Mouse (Mus musculus) embryonic facial prominence, embryonic 10.5 days (tissue): ENCODE data around the gene Pigk. TPM values are rescaled to one million over a fixed set of nuclear protein-coding genes. Genes with fewer than 3 reads are reported as not detected.

Experiments
- DNase-seq: peaks from one replicate; pipeline ENCODE4 v3.0.0-alpha.2; 2017; ENCODE audit warnings: low spot score
- H3K27ac ChIP-seq: fragments of 300-500 bp; sonication (generic); replicated peaks from 2 replicates; pipeline ENCODE4 v1.5.1; 2016; ENCODE audit warnings: mild to moderate bottlenecking
- H3K27me3 ChIP-seq: fragments of 300-500 bp; sonication (generic); replicated peaks from 2 replicates; pipeline ENCODE4 v1.6.1; 2016; ENCODE audit warnings: low read depth, mild to moderate bottlenecking; ENCODE audit not compliant: poor library complexity, severe bottlenecking
- H3K36me3 ChIP-seq: fragments of 300-500 bp; sonication (generic); replicated peaks from 2 replicates; pipeline ENCODE4 v1.6.1; 2016; ENCODE audit warnings: mild to moderate bottlenecking, moderate library complexity
- H3K4me1 ChIP-seq: fragments of 300-500 bp; sonication (generic); 2 replicates; pipeline ENCODE4 v1.6.1; 2016
- H3K4me3 ChIP-seq: fragments of 300-500 bp; sonication (generic); 2 replicates; pipeline ENCODE4 v1.5.1; 2016; ENCODE audit warnings: mild to moderate bottlenecking, moderate library complexity
- H3K9me3 ChIP-seq: fragments of 300-500 bp; sonication (generic); 2 replicates; pipeline ENCODE4 v1.6.1; 2016; ENCODE audit warnings: mild to moderate bottlenecking
- WGBS: fragments of 180-500 bp; shearing (Covaris S2); methylation state at CpG from one replicate; pipeline ENCODE4 v1.1.7; 2016; 5-methylcytosine and 5-hydroxymethylcytosine counted together
- polyA plus RNA-seq: library from polyadenylated mRNA; unstranded; fragments of >200 nt; fragmentation: Nextera tagmentation; extraction: Ambion mirVana; gene quantifications from 2 replicates; pipeline ENCODE4 v1.2.1, GENCODE M21; 2016

Gene Pigk
- polyA plus RNA-seq, 1 experiment from 2014 or later = 34.1 TPM

DNA sequence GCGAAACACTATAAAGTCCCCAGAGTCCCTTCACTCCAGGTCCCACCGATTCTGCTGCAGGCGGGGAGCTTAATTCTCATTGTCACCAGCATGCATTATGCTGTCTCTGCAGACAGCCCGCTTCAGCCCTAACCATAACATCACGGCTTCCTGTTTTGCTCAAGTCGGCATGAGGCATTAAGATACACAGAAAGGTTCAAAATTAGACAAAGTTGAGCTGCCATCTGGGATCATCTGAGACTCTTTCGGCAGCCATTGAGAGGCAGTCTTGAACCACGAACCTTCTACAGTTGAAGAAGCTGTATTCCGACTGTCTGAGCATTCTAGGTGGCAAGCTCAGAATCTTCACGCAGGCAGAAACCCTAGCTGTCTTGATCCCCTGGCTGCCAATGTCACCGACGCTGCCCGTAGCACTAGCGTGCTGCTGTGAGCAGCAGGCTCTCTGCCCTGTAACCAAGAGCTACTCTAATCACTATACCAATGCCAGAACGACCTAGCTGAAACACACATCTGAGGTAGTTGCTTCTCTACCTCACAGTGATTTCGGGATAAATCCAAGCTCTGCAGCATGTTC lies 256.0 kb downstream of the Pigk start:
- H3K9me3 ChIP-seq = no peaks in the 10 kb centered on the region
- no peaks in the 10 kb centered on the region for H3K4me1 ChIP-seq
- H3K36me3 ChIP-seq = no peaks in the 10 kb centered on the region
- WGBS = 73% methylated on average over 16 of the region's 16 CpGs
- 0 out of 2 replicates have a peak, but pooled peaks cover 3% of the 10 kb centered on the region for H3K27me3 ChIP-seq
- H3K4me3 ChIP-seq = no peak overlapping the region
- DNase-seq = no peak
- H3K27ac ChIP-seq = no peak overlapping the region

- DNase-seq = no peak
- 82% methylated on average over 4 of the region's 4 CpGs for WGBS
- Histone ChIP-seq H3K27me3 (0 out of 2 replicates have a peak, but pooled peaks cover 3% of the 10 kb centered on the region), H3K4me1 (no peaks in the 10 kb centered on the region), H3K27ac (no peak overlapping the region), H3K4me3 (no peak overlapping the region), H3K9me3 (no peaks in the 10 kb centered on the region), H3K36me3 (no peaks in the 10 kb centered on the region)
Measured at GRCm38 (mm10) chr3:152971373-152971772, 257.5 kb downstream of the Pigk start.

DNA sequence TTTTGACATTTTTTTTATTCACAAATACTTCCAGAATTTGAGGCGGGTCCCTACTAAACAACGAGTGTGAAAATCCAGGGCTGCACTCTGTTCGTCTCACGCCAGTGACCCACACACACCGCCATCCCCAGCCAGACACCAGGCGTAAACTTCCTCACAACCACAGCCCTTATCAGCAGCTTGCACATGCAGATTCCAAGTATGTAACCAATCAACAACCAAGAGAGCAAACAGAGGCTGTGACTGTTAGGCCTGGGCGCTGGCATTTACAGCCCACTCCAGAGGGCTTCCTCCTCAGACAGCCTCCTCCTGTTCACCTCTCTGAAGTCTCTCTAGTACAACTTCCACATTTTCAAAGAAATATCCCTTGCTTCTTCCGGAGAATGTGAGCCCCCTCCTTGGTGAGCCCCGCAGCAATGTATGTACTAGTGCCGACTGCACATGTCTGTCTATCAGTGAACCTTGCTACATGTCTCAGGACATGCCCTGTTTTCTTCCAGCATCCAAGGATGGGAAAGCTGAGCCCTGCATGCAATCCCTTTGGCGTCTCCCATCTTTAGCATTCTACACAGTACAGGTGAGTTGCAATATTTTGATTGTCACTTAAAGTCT lies 265.7 kb downstream of the Pigk start:
- H3K36me3 ChIP-seq = no peaks in the 10 kb centered on the region
- H3K4me3 ChIP-seq = no peak overlapping the region
- H3K4me1 ChIP-seq = peaks cover 20% of the 10 kb centered on the region
- no peaks in the 10 kb centered on the region for H3K9me3 ChIP-seq
- no peak overlapping the region for H3K27ac ChIP-seq
- 68% methylated on average over 11 of the region's 11 CpGs for WGBS
- peaks cover 57% of the 10 kb centered on the region for H3K27me3 ChIP-seq
- no peak for DNase-seq

DNA sequence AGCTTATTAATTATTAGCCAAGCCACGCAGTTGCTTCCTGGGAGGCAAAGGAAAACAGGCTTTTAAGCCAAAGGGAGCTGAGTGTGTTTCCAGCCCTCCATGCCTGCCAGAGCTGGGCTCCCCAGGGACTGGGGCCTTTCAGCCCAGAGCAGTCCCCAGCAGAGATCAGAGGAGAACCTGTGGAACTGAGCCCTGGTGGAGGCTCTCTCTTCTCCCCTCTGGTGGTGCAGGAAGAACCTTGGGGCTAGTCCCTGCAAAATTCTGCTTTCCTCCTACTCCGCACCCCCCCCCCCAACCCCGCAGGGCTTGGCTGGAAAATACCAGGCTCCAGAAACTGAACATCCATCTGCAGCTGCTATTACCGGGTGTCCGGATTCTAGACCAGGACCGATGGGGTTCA lies 266.5 kb downstream of the Pigk start:
- peak overlapping the region; percentile 69 for H3K4me3 ChIP-seq
- no peaks in the 10 kb centered on the region for H3K36me3 ChIP-seq
- H3K9me3 ChIP-seq = no peaks in the 10 kb centered on the region
- peak; percentile 31 for DNase-seq
- H3K27me3 ChIP-seq = peaks cover 57% of the 10 kb centered on the region
- WGBS = 10% methylated on average over 6 of the region's 6 CpGs
- H3K4me1 ChIP-seq = peaks cover 20% of the 10 kb centered on the region
- H3K27ac ChIP-seq = no peak overlapping the region

GRCm38 (mm10) chr3:152980978-152981974 lies 267.4 kb downstream of the Pigk start:
- Histone ChIP-seq H3K27ac (peak overlapping the region; percentile 66), H3K36me3 (no peaks in the 10 kb centered on the region), H3K9me3 (no peaks in the 10 kb centered on the region), H3K27me3 (peaks cover 57% of the 10 kb centered on the region), H3K4me3 (peak overlapping the region; percentile 69), H3K4me1 (peaks cover 20% of the 10 kb centered on the region)
- WGBS = under 1% methylated on average over 47 of the region's 47 CpGs
- peak; percentile 64 for DNase-seq

DNA sequence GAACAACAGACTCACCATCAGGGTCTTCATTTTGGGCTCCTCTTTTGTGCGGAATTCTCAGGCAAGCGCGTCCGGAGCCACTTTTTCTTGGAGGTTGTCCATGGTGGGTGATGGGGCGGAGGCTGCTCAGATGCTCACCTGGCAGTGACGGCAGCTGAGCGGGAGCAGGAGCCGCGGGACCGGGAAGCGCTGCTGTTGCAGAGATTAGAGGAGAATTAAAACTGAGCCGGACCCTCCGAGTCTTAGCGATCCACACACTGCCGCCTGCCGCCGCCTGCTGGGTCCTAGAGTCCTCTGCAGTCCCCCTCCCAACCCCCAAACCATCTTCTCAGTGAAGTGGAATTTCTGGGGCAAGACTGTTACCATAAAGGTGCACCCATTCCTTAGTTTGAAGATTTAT lies 268.1 kb downstream of the Pigk start, which contains the start of gene St6galnac5:
Gene St6galnac5, minus strand, starts transcription at position 259 of the 400 bp plus-strand sequence.
- H3K36me3 ChIP-seq = no peaks in the 10 kb centered on the region
- H3K9me3 ChIP-seq = no peaks in the 10 kb centered on the region
- H3K27ac ChIP-seq = peak within 1 kb of the TSS; percentile 66
- DNase-seq = peak; percentile 70
- WGBS = under 1% methylated on average over 17 of the region's 17 CpGs
- H3K4me3 ChIP-seq = peak within 1 kb of the TSS; percentile 69
- H3K4me1 ChIP-seq = peaks cover 20% of the 10 kb centered on the region
- peaks cover 57% of the 10 kb centered on the region for H3K27me3 ChIP-seq

DNA sequence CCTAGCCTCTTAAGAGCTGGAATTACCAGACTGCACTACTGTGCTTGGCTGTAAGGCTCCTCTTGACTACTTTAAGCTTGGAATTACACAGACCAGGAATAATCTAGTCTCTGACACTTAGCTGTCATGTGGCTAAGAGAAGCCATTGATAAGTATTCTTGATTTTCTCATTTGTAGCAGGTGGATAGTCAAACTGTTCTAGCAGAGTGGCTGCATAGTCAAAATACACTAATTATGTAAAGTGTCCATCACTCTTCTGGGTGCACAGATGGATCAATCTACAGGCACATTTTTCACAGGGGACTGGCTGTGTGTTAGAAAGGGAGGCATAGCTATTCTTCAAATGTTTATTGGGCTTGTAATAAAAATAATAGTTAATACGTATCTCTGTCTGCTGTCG lies 276.9 kb downstream of the Pigk start:
- Histone ChIP-seq H3K9me3 (no peaks in the 10 kb centered on the region), H3K27ac (no peak overlapping the region), H3K36me3 (no peaks in the 10 kb centered on the region), H3K4me3 (no peak overlapping the region), H3K4me1 (no peaks in the 10 kb centered on the region), H3K27me3 (no peaks in the 10 kb centered on the region)
- DNase-seq = no peak
- WGBS = 94% methylated on average over 2 of the region's 2 CpGs

- Histone ChIP-seq H3K27me3 (no peaks in the 10 kb centered on the region), H3K9me3 (no peaks in the 10 kb centered on the region), H3K36me3 (no peaks in the 10 kb centered on the region), H3K4me1 (peaks cover 15% of the 10 kb centered on the region), H3K27ac (no peak overlapping the region), H3K4me3 (no peak overlapping the region)
- no peak for DNase-seq
- 70% methylated on average over 5 of the region's 5 CpGs for WGBS
Measured at GRCm38 (mm10) chr3:152993608-152994007, 279.7 kb downstream of the Pigk start.

- peak; percentile 37 for DNase-seq
- Histone ChIP-seq H3K27ac (no peak overlapping the region; the same call in 1 of the 2 replicates), H3K27me3 (no peaks in the 10 kb centered on the region), H3K36me3 (no peaks in the 10 kb centered on the region), H3K4me3 (no peak overlapping the region), H3K4me1 (peaks cover 20% of the 10 kb centered on the region), H3K9me3 (no peaks in the 10 kb centered on the region)
- 30% methylated on average over 5 of the region's 5 CpGs for WGBS
Measured at GRCm38 (mm10) chr3:152998106-152998505, 284.2 kb downstream of the Pigk start.

GRCm38 (mm10) chr3:152998901-152999300 lies 285.0 kb downstream of the Pigk start:
- Histone ChIP-seq H3K9me3 (no peaks in the 10 kb centered on the region), H3K4me1 (peaks cover 20% of the 10 kb centered on the region), H3K27ac (no peak overlapping the region), H3K36me3 (no peaks in the 10 kb centered on the region), H3K4me3 (no peak overlapping the region), H3K27me3 (no peaks in the 10 kb centered on the region)
- no peak for DNase-seq
- WGBS = 57% methylated on average over 5 of the region's 5 CpGs

DNA sequence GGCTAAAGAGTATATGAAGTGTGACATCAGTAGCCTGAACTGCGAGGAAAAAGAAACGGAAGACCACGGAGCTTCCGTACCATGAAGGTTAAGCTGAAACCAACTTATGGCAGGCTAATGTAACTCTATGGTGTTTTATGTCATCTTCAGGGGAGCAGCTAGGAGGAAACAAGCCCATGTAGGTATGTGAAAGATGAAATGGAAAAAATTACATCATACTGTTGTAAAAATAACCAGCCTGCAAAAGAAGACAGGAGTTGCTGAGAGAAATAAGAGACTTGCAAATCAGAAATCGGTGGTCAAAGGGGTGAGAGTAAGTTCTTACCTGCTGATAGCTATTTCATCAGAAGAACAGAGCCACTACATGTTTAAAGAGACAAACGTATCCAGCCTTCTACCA lies 293.0 kb downstream of the Pigk start:
- no peaks in the 10 kb centered on the region for H3K27me3 ChIP-seq
- H3K4me1 ChIP-seq = no peaks in the 10 kb centered on the region; the same call in 1 of the 2 replicates
- DNase-seq = no peak
- H3K27ac ChIP-seq = no peak overlapping the region
- H3K4me3 ChIP-seq = no peak overlapping the region
- no peaks in the 10 kb centered on the region for H3K9me3 ChIP-seq
- H3K36me3 ChIP-seq = no peaks in the 10 kb centered on the region
- WGBS = 90% methylated on average over 6 of the region's 6 CpGs

- no peak overlapping the region for H3K4me3 ChIP-seq
- no peak overlapping the region for H3K27ac ChIP-seq
- no peaks in the 10 kb centered on the region for H3K36me3 ChIP-seq
- DNase-seq = no peak
- no peaks in the 10 kb centered on the region; the same call in 1 of the 2 replicates for H3K4me1 ChIP-seq
- 66% methylated on average over 8 of the region's 8 CpGs for WGBS
- H3K27me3 ChIP-seq = no peaks in the 10 kb centered on the region
- no peaks in the 10 kb centered on the region for H3K9me3 ChIP-seq
Measured at GRCm38 (mm10) chr3:153016355-153016754, 302.5 kb downstream of the Pigk start.
